Mouse (Mus musculus) kidney, postnatal 0 days (tissue): ENCODE measurements around the gene E130309D02Rik. TPM values are rescaled to one million over a fixed set of nuclear protein-coding genes. Genes with fewer than 3 reads are reported as not detected.
A peak's percentile ranks its signal among the peaks of the same experiment; 100 is the strongest.

Source experiments
- ATAC-seq: fragments of 200-750 bp; cut with Nextera tagmentation; replicated peaks from 2 replicates; pipeline ENCODE4 v1.8.0; 2017; ENCODE audit warnings: low read depth, moderate number of reproducible peaks, moderate TSS enrichment, moderate library complexity; ENCODE audit not compliant: low FRiP score
- DNase-seq: peaks from one replicate; pipeline ENCODE4 v3.0.0-alpha.2; 2016; ENCODE audit warnings: low spot score
- H3K27ac ChIP-seq: fragments of 300-500 bp; sonication (generic); 2 replicates; pipeline ENCODE4 v1.5.1; 2014; ENCODE audit warnings: mild to moderate bottlenecking
- H3K27me3 ChIP-seq: fragments of 300-500 bp; sonication (generic); 2 replicates; pipeline ENCODE4 v1.6.1; 2014; ENCODE audit warnings: low read length, mixed read lengths; ENCODE audit not compliant: insufficient read depth
- H3K36me3 ChIP-seq: fragments of 300-500 bp; sonication (generic); 2 replicates; pipeline ENCODE4 v1.6.1; 2014; ENCODE audit warnings: low read length, mixed read lengths; ENCODE audit not compliant: insufficient read depth
- H3K4me1 ChIP-seq: fragments of 300-500 bp; sonication (generic); replicated peaks from 2 replicates; pipeline ENCODE4 v1.6.1; 2014; ENCODE audit warnings: antibody characterized with exemption, low read length, mixed read lengths; ENCODE audit not compliant: insufficient read depth
- H3K4me2 ChIP-seq: fragments of 300-500 bp; sonication (generic); 2 replicates; pipeline ENCODE4 v1.6.1; 2014; ENCODE audit warnings: mild to moderate bottlenecking, low read length, moderate library complexity, mixed read lengths
- H3K4me3 ChIP-seq: fragments of 300-500 bp; sonication (generic); replicated peaks from 2 replicates; pipeline ENCODE4 v1.5.1; 2014; ENCODE audit warnings: low read depth, low read length
- H3K9ac ChIP-seq: fragments of 300-500 bp; sonication (generic); 2 replicates; pipeline ENCODE4 v1.6.1; 2014; ENCODE audit warnings: low read depth, low read length
- H3K9me3 ChIP-seq: fragments of 300-500 bp; sonication (generic); replicated peaks from 2 replicates; pipeline ENCODE4 v1.6.1; 2016; ENCODE audit warnings: low read length, inconsistent platforms, mixed read lengths
- CTCF ChIP-seq: IDR thresholded peaks from 2 replicates; pipeline ENCODE4 v1.5.1; 2016; ENCODE audit warnings: antibody characterized with exemption, low read depth, mild to moderate bottlenecking, moderate library complexity
- WGBS: fragments of 180-500 bp; shearing (Covaris S2); extraction: QIAGEN DNeasy Blood & Tissue Kit; methylation state at CpG from one replicate; pipeline ENCODE4 v1.1.7; 2014; 5-methylcytosine and 5-hydroxymethylcytosine counted together
- polyA plus RNA-seq: library from polyadenylated mRNA; unstranded; fragments of >200 nt; fragmentation: Nextera tagmentation; extraction: Ambion mirVana; gene quantifications from 2 replicates; pipeline ENCODE4 v1.2.1, GENCODE M21; 2015

Gene E130309D02Rik
- polyA plus RNA-seq, 1 experiment from 2014 or later: 27.8 TPM

DNA sequence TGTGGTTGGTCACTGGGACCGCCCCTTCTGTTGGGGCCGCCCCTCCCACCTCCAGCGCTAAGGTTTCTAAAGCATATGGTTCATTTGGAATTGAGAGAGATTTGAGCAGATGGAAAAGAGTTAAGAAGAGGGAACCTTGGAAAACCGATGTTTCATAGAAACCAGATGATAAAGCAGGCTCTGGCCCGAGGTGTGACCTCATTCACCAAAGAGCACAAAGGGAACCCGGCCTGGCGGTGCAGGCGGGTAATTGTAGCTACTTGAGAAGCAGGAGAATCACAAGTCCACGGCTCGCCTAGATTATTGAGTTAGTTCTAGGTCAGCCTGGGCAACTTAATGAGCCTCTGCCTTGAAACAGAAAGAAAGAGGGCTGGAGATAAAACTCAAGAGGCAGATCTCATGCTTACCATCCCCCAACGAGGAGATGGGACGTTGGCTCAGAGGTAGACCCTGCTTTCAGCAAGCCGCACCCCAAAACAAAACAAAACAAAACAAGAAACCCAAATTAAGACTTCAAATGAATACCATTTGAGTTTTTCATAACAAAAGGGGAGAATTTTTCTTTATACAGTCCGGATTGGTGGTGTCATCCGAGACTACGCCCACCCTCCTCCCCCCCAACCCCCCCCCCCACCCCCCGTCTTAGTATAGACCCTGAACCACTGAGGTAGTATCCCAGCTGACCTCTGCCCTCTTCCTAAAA is 41.7 kb upstream of the E130309D02Rik start, which contains the start of gene Grid2ip:
Gene Grid2ip (plus strand): TSS at position 653 of the 703 bp plus-strand sequence.
- peak within 1 kb of the TSS; percentile 35 for H3K4me2 ChIP-seq
- no peak within 1 kb of the TSS for H3K4me3 ChIP-seq
- H3K9ac ChIP-seq: no peak within 1 kb of the TSS
- H3K27ac ChIP-seq: no peak within 1 kb of the TSS
- WGBS: 20% methylated on average over 17 of the region's 17 CpGs
- no peaks in the 10 kb centered on the region; the same call in 1 of the 2 replicates for H3K4me1 ChIP-seq
- DNase-seq (no peak), ATAC-seq (no peak)
- peaks cover 8% of the 10 kb centered on the region for H3K27me3 ChIP-seq
- H3K36me3 ChIP-seq: no peaks in the 10 kb centered on the region
- H3K9me3 ChIP-seq: no peaks in the 10 kb centered on the region
- TF ChIP-seq CTCF: no peak

- Histone ChIP-seq H3K4me3 (no peak overlapping the region), H3K4me1 (no peaks in the 10 kb centered on the region; the same call in 1 of the 2 replicates), H3K9ac (no peak overlapping the region), H3K27ac (no peak overlapping the region), H3K36me3 (no peaks in the 10 kb centered on the region), H3K27me3 (peaks cover 8% of the 10 kb centered on the region), H3K4me2 (no peak overlapping the region), H3K9me3 (no peaks in the 10 kb centered on the region)
- TF ChIP-seq CTCF: no peak
- WGBS: 43% methylated on average over 5 of the region's 5 CpGs
- ATAC-seq (no peak), DNase-seq (no peak)
Measured at GRCm38 (mm10) chr5:143356017-143356416, 40.9 kb upstream of the E130309D02Rik start.

GRCm38 (mm10) chr5:143346367-143346766 is 31.2 kb upstream of the E130309D02Rik start:
- no peaks in the 10 kb centered on the region; the same call in 1 of the 2 replicates for H3K9me3 ChIP-seq
- H3K36me3 ChIP-seq: no peaks in the 10 kb centered on the region
- H3K4me2 ChIP-seq: no peak overlapping the region
- 45% methylated on average over 8 of the region's 8 CpGs for WGBS
- no peak overlapping the region for H3K27ac ChIP-seq
- H3K4me3 ChIP-seq: no peak overlapping the region
- DNase-seq (peak; percentile 85), ATAC-seq (peak; percentile 83)
- no peak for TF ChIP-seq CTCF
- no peaks in the 10 kb centered on the region for H3K27me3 ChIP-seq
- H3K9ac ChIP-seq: no peak overlapping the region
- no peaks in the 10 kb centered on the region for H3K4me1 ChIP-seq

- no peak overlapping the region for H3K4me3 ChIP-seq
- no peak overlapping the region for H3K27ac ChIP-seq
- ATAC-seq (no peak), DNase-seq (no peak)
- H3K36me3 ChIP-seq: no peaks in the 10 kb centered on the region
- H3K4me2 ChIP-seq: no peak overlapping the region
- H3K4me1 ChIP-seq: no peaks in the 10 kb centered on the region
- no peaks in the 10 kb centered on the region for H3K9me3 ChIP-seq
- no peak overlapping the region for H3K9ac ChIP-seq
- H3K27me3 ChIP-seq: no peaks in the 10 kb centered on the region
- no peak for TF ChIP-seq CTCF
- 48% methylated on average over 6 of the region's 6 CpGs for WGBS
Measured at GRCm38 (mm10) chr5:143339603-143340002, 24.4 kb upstream of the E130309D02Rik start.

GRCm38 (mm10) chr5:143336559-143336958 is 21.4 kb upstream of the E130309D02Rik start:
- H3K4me3 ChIP-seq: no peak overlapping the region
- no peaks in the 10 kb centered on the region for H3K4me1 ChIP-seq
- peak; percentile 63 for TF ChIP-seq CTCF
- H3K36me3 ChIP-seq: no peaks in the 10 kb centered on the region
- no peak overlapping the region for H3K27ac ChIP-seq
- no peaks in the 10 kb centered on the region for H3K27me3 ChIP-seq
- H3K4me2 ChIP-seq: no peak overlapping the region
- H3K9ac ChIP-seq: no peak overlapping the region
- ATAC-seq (no peak), DNase-seq (peak; percentile 62)
- 65% methylated on average over 6 of the region's 6 CpGs for WGBS
- no peaks in the 10 kb centered on the region for H3K9me3 ChIP-seq

DNA sequence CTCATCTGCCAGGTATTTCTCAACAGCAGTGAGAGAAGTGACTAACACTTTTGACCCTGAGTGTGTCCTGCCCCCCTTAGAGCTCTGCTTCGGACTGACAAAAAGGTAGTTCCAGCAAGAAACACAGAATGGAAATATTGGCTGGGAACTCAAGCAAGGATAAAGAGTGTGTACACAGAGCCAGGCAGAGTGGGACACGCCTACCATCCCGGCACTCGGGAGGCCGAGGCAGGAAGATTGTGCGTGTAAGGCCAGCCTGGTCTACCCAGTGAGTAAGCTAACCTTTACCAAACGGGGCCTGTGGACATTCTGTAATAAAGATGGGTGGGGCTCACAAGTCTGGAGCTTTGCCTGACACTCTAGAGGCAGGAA is 19.9 kb upstream of the E130309D02Rik start:
- TF ChIP-seq CTCF: no peak
- WGBS: 70% methylated on average over 7 of the region's 7 CpGs
- ATAC-seq: no peak
- no peak overlapping the region for H3K4me2 ChIP-seq
- no peak overlapping the region for H3K4me3 ChIP-seq
- H3K36me3 ChIP-seq: no peaks in the 10 kb centered on the region
- no peak for DNase-seq
- H3K4me1 ChIP-seq: no peaks in the 10 kb centered on the region
- no peak overlapping the region for H3K9ac ChIP-seq
- no peaks in the 10 kb centered on the region for H3K27me3 ChIP-seq
- H3K27ac ChIP-seq: no peak overlapping the region
- no peaks in the 10 kb centered on the region for H3K9me3 ChIP-seq
